Mouse (Mus musculus): ENCODE data around the gene Egln2. TPM values are rescaled to one million over a fixed set of nuclear protein-coding genes. Genes with fewer than 3 reads are reported as not detected.

Egln2 gene
- total and polyA plus RNA-seq, 3 experiments = 69.5 to 80.1 TPM; not detected in 1

DNA sequence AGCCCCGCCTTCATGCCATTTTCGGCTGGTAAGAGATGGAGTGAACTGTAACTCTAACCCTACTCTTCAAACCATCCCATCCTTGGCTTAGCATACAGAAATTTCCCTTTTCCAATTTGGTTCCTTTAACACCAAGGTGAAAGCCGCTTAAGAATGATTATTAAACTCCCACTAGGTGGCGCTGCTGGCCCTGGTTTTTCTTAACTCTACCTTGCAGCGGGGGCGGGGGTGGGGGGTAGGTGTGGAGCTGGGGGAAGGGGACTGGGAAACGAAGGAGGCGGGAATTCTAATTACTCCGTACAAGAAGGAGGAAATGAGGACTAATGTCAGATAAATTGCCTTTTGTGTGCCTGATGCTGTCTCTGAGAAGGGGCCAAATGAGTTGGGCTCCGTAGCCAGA lies 34.0 kb downstream of the Egln2 start:
- H3K27me3 ChIP-seq (ENCODE audit: control insufficient read depth in 1 of 2, insufficient read depth in 2 of 2, low read length in 2 of 2) = no peaks in the 10 kb centered on the region

DNA sequence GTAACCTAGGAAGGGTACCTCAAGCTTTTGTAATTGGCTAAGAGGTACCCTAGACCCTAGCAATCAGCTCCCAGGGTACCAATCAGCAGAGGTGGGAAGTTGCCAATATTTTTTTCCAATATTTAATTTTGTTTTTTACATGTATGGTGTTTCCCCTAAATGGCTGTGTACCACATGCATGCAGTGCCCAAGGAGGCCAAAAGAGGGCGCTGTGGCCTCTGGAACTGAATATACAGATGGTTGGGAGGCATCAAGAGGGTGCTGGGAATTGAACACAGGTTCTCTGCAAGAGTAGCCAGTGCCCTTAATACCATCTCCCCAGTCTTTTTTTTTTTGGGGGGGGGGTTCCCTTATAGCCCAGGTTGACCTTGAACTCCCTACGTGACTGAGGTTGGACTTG lies 35.2 kb downstream of the Egln2 start:
- TF ChIP-seq CTCF (IDR thresholded peaks at IDR 0.05 in 2 of 3, conservative IDR thresholded peaks at IDR 0.05 in 1 of 3; ENCODE audit: control insufficient read depth in 1 of 3, insufficient read depth in 1 of 3, low read depth in 2 of 3, low read length in 3 of 3, poor library complexity in 1 of 3, severe bottlenecking in 1 of 3) = peak; percentile 27 to 34 (median 33); a peak in 4 of 6 replicates
- no peak for TF ChIP-seq POLR2A (IDR thresholded peaks at IDR 0.05; ENCODE audit: control insufficient read depth in 1 of 2, insufficient read depth in 1 of 2, low read depth in 1 of 2, low read length in 2 of 2, poor library complexity in 1 of 2)
- Histone ChIP-seq H3K79me2 (ENCODE audit: control insufficient read depth, insufficient read depth, low read length, poor library complexity) (no peaks in the 10 kb centered on the region), H3K9ac (ENCODE audit: control insufficient read depth, low read depth, low read length, poor library complexity, severe bottlenecking) (no peak overlapping the region), H3K36me3 (ENCODE audit: control insufficient read depth in 1 of 2, insufficient read depth in 2 of 2, low read length in 2 of 2) (no peaks in the 10 kb centered on the region), H3K4me1 (ENCODE audit: control insufficient read depth in 1 of 2, insufficient read depth in 2 of 2, low read length in 2 of 2) (no peaks in the 10 kb centered on the region), H3K4me3 (ENCODE audit: control insufficient read depth in 1 of 2, insufficient read depth in 1 of 2, low read depth in 2 of 2, low read length in 2 of 2) (no peak overlapping the region), H3K27me3 (ENCODE audit: control insufficient read depth in 1 of 2, insufficient read depth in 2 of 2, low read length in 2 of 2) (no peaks in the 10 kb centered on the region), H3K9me3 (replicated peaks; ENCODE audit: insufficient read depth, low read length) (no peaks in the 10 kb centered on the region), H3K27ac (ENCODE audit: control insufficient read depth, low read depth, low read length) (no peak overlapping the region)
- DNase-seq (ENCODE audit: low read depth, low spot score) = no peak

More for the DNA sequence above, 34.0 kb downstream of the Egln2 start:
- peak; percentile 65 for DNase-seq (ENCODE audit: low read depth, low spot score)
- Histone ChIP-seq H3K36me3 (ENCODE audit: control insufficient read depth in 1 of 2, insufficient read depth in 2 of 2, low read length in 2 of 2) (no peaks in the 10 kb centered on the region), H3K27ac (ENCODE audit: control insufficient read depth, low read depth, low read length) (no peak overlapping the region), H3K4me3 (ENCODE audit: control insufficient read depth in 1 of 2, insufficient read depth in 1 of 2, low read depth in 2 of 2, low read length in 2 of 2) (no peak overlapping the region), H3K79me2 (ENCODE audit: control insufficient read depth, insufficient read depth, low read length, poor library complexity) (no peaks in the 10 kb centered on the region), H3K9ac (ENCODE audit: control insufficient read depth, low read depth, low read length, poor library complexity, severe bottlenecking) (no peak overlapping the region), H3K4me1 (ENCODE audit: control insufficient read depth in 1 of 2, insufficient read depth in 2 of 2, low read length in 2 of 2) (no peaks in the 10 kb centered on the region), H3K9me3 (replicated peaks; ENCODE audit: insufficient read depth, low read length) (no peaks in the 10 kb centered on the region)
- TF ChIP-seq ZMIZ1 (IDR thresholded peaks at IDR 0.05; ENCODE audit: low read depth, low read length) (no peak), POLR2AphosphoS5 (IDR thresholded peaks at IDR 0.05; ENCODE audit: borderline replicate concordance, low read depth, low read length) (no peak), RAD21 (IDR thresholded peaks at IDR 0.05; ENCODE audit: low read depth, low read length) (peak; percentile 46), CTCF (IDR thresholded peaks at IDR 0.05 in 2 of 3, conservative IDR thresholded peaks at IDR 0.05 in 1 of 3; ENCODE audit: control insufficient read depth in 1 of 3, insufficient read depth in 1 of 3, low read depth in 2 of 3, low read length in 3 of 3, poor library complexity in 1 of 3, severe bottlenecking in 1 of 3) (peak in 2 of 3 experiments; percentile 67 to 68; a peak in 5 of 6 replicates), SMC3 (IDR thresholded peaks at IDR 0.05; ENCODE audit: low read depth, low read length) (peak; percentile 59), ZC3H11A (IDR thresholded peaks at IDR 0.05; ENCODE audit: low read depth, low read length) (0 out of 2 replicates have a peak, but pooled peaks have one; percentile 22), POLR2AphosphoS2 (IDR thresholded peaks at IDR 0.05; ENCODE audit: low read length) (no peak)

DNA sequence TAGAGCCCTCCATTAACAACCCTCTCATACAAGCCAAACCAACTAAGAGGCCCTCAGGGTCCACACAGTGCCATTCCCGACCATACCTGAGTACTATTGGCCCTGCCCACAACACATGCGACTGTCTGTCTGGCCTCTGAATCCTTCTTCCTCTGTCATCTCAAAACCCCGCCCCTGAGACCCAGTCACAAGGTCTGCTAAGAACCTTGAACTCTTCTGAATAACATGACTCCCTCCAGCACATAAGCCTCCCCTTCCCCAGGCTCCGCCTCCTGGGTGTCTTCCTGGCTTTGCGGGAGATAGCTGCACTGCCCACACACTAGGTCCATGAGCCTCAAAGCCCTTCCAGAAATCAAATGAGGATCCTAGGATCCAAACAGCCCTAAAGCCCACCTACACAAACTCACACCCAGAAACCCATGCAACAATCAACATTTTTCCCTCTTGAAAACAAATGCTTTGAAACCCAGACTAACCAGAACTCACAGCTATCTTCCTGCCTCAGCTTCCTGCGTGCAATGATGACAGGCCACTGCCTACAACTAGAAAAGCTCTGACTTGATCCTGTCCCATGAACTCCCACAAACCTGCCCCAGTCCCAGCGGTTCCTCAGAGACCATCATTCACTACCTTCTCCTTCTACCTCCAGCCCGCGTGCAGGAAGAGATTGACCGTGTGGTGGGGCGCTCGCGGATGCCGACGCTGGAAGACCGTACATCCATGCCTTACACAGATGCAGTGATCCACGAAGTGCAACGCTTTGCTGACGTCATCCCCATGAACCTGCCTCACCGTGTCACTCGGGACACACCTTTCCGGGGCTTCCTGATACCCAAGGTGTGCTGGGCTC lies 35.9 kb downstream of the Egln2 start:
- H3K9me3 ChIP-seq (replicated peaks; ENCODE audit: insufficient read depth, low read length) = no peaks in the 10 kb centered on the region
- H3K27me3 ChIP-seq (ENCODE audit: control insufficient read depth in 1 of 2, insufficient read depth in 2 of 2, low read length in 2 of 2) = no peaks in the 10 kb centered on the region
- no peak overlapping the region for H3K4me3 ChIP-seq (ENCODE audit: control insufficient read depth in 1 of 2, insufficient read depth in 1 of 2, low read depth in 2 of 2, low read length in 2 of 2)
- TF ChIP-seq NRF1 (IDR thresholded peaks at IDR 0.05; ENCODE audit: insufficient read depth, low read depth, low read length, poor library complexity, severe bottlenecking) = no peak
- no peak for TF ChIP-seq RCOR1 (IDR thresholded peaks at IDR 0.05; ENCODE audit: low read depth, low read length)
- TF ChIP-seq KAT2A (conservative IDR thresholded peaks at IDR 0.05; ENCODE audit: low read depth, low read length) = no peak
- no peak for TF ChIP-seq SIN3A (IDR thresholded peaks at IDR 0.05; ENCODE audit: low read length)
- no peak for TF ChIP-seq MAZ (IDR thresholded peaks at IDR 0.05; ENCODE audit: low read depth, low read length)
- no peak for TF ChIP-seq POLR2AphosphoS2 (IDR thresholded peaks at IDR 0.05; ENCODE audit: low read length)
- TF ChIP-seq UBTF (IDR thresholded peaks at IDR 0.05; ENCODE audit: borderline replicate concordance, insufficient read depth, low read depth, low read length) = no peak
- no peak for TF ChIP-seq BHLHE40 (IDR thresholded peaks at IDR 0.05; ENCODE audit: borderline replicate concordance, low read depth, low read length)
- no peak for TF ChIP-seq CHD2 (IDR thresholded peaks at IDR 0.05; ENCODE audit: low read length)
- no peak for TF ChIP-seq ZMIZ1 (IDR thresholded peaks at IDR 0.05; ENCODE audit: low read depth, low read length)
- no peak for TF ChIP-seq GATA1 (IDR thresholded peaks at IDR 0.05; ENCODE audit: low read depth, low read length)
- no peak for TF ChIP-seq POLR2A (IDR thresholded peaks at IDR 0.05; ENCODE audit: control insufficient read depth in 1 of 2, insufficient read depth in 1 of 2, low read depth in 1 of 2, low read length in 2 of 2, poor library complexity in 1 of 2)
- TF ChIP-seq USF1 (IDR thresholded peaks at IDR 0.05; ENCODE audit: low read depth, low read length) = no peak
- no peak for TF ChIP-seq ZNF384 (IDR thresholded peaks at IDR 0.05; ENCODE audit: low read depth, low read length)
- no peak for TF ChIP-seq JUND (IDR thresholded peaks at IDR 0.05; ENCODE audit: low read depth, low read length)
- TF ChIP-seq POLR2AphosphoS5 (IDR thresholded peaks at IDR 0.05; ENCODE audit: borderline replicate concordance, low read depth, low read length) = no peak
- TF ChIP-seq ELF1 (IDR thresholded peaks at IDR 0.05; ENCODE audit: low read depth, low read length) = no peak
- TF ChIP-seq MYC (IDR thresholded peaks at IDR 0.05; ENCODE audit: low read depth, low read length) = no peak
- no peak for TF ChIP-seq ZC3H11A (IDR thresholded peaks at IDR 0.05; ENCODE audit: low read depth, low read length)
- TF ChIP-seq EP300 (IDR thresholded peaks at IDR 0.05; ENCODE audit: low read depth in 1 of 2, low read length in 2 of 2) = no peak
- H3K27ac ChIP-seq (ENCODE audit: control insufficient read depth, low read depth, low read length) = no peak overlapping the region
- H3K9ac ChIP-seq (ENCODE audit: control insufficient read depth, low read depth, low read length, poor library complexity, severe bottlenecking) = no peak overlapping the region
- H3K79me2 ChIP-seq (ENCODE audit: control insufficient read depth, insufficient read depth, low read length, poor library complexity) = no peaks in the 10 kb centered on the region
- DNase-seq (ENCODE audit: low read depth, low spot score) = no peak
- no peaks in the 10 kb centered on the region for H3K36me3 ChIP-seq (ENCODE audit: control insufficient read depth in 1 of 2, insufficient read depth in 2 of 2, low read length in 2 of 2)
- H3K4me1 ChIP-seq (ENCODE audit: control insufficient read depth in 1 of 2, insufficient read depth in 2 of 2, low read length in 2 of 2) = no peaks in the 10 kb centered on the region
